Mouse (Mus musculus): ENCODE measurements around the gene Tent5c. TPM values are rescaled to one million over a fixed set of nuclear protein-coding genes. Genes with fewer than 3 reads are reported as not detected.

Gene Tent5c
- polyA plus RNA-seq, 1 experiment from 2014 or later = 3.2 TPM

DNA sequence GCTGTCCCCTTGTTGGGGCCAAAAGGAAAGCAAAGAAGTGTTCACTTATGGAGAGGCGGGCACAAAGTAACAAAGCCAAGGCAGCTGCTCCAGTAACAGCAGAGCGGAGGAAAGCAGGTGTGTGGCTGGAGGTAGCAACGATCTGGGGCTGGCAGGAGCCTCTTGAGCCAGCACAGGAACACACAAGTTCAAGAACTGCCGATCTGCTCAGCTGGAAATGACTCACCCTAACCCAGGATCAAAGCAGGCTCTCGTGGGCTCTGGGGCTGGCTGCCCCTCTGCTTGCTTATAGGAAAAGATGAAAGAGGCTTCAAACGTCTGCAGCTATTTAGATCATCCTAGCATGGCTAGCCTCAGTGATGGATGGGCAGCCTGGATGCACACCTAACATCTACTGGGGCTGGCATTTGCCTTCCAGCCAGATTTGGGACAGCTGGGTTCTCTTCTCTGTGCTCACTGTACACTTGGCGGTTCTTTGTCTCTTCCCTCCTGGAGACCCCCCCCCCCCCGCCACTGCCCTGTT is 14.1 kb downstream of the Tent5c start:
- 31% methylated on average over 8 of the region's 8 CpGs for WGBS
- DNase-seq (ENCODE audit: low spot score) = no peak

GRCm38 (mm10) chr3:100474536-100474935 is 14.6 kb downstream of the Tent5c start:
- Histone ChIP-seq H3K27ac (no peak overlapping the region), H3K9me3 (ENCODE audit: control insufficient read depth, low read length) (no peaks in the 10 kb centered on the region), H3K36me3 (replicated peaks; ENCODE audit: control insufficient read depth, insufficient read depth) (no peaks in the 10 kb centered on the region), H3K4me2 (replicated peaks) (no peak overlapping the region), H3K4me1 (replicated peaks; ENCODE audit: control insufficient read depth, insufficient read depth, low read length) (peaks cover 5% of the 10 kb centered on the region; the same call in 1 of the 2 replicates), H3K9ac (no peak overlapping the region), H3K4me3 (replicated peaks; ENCODE audit: low read length) (no peak overlapping the region), H3K27me3 (ENCODE audit: control insufficient read depth, insufficient read depth, low read length) (no peaks in the 10 kb centered on the region)
- WGBS = 25% methylated on average over 7 of the region's 7 CpGs
- ATAC-seq (ENCODE audit: low FRiP score) = peak; percentile 60; the same call in 1 of the 2 replicates
- no peak for DNase-seq (ENCODE audit: low spot score)

More for the DNA sequence above, 14.1 kb downstream of the Tent5c start:
- Histone ChIP-seq H3K4me3 (replicated peaks; ENCODE audit: low read length) (no peak overlapping the region), H3K27ac (no peak overlapping the region), H3K4me2 (replicated peaks) (no peak overlapping the region), H3K27me3 (ENCODE audit: control insufficient read depth, insufficient read depth, low read length) (no peaks in the 10 kb centered on the region), H3K4me1 (replicated peaks; ENCODE audit: control insufficient read depth, insufficient read depth, low read length) (peaks cover 5% of the 10 kb centered on the region; the same call in 1 of the 2 replicates), H3K9ac (no peak overlapping the region), H3K36me3 (replicated peaks; ENCODE audit: control insufficient read depth, insufficient read depth) (no peaks in the 10 kb centered on the region), H3K9me3 (ENCODE audit: control insufficient read depth, low read length) (no peaks in the 10 kb centered on the region)
- no peak; the same call in 1 of the 2 replicates for ATAC-seq (ENCODE audit: low FRiP score)

DNA sequence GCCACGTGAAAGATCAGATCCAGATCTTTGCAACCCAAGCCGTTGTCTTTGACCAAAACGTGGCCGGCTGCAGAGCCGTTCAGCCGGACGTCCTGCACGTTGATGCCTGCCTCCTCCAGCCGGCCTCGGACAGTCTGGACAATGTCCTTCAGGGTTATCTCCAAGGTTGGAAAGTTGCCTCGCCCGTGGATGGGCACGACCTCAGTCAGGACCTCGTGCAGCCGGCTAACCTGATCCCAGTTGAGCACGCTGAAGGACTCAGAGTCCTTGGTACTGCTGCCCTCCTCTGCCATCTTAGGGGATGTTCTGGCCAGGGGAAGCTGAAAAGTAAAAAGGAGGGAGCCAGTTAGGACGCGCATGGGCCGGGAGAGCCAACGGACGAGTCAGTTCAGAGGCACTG is 16.0 kb downstream of the Tent5c start:
- Histone ChIP-seq H3K27ac (no peak overlapping the region), H3K27me3 (ENCODE audit: control insufficient read depth, insufficient read depth, low read length) (no peaks in the 10 kb centered on the region), H3K4me3 (replicated peaks; ENCODE audit: low read length) (no peak overlapping the region), H3K4me2 (replicated peaks) (no peak overlapping the region), H3K9me3 (ENCODE audit: control insufficient read depth, low read length) (no peaks in the 10 kb centered on the region), H3K9ac (no peak overlapping the region), H3K36me3 (replicated peaks; ENCODE audit: control insufficient read depth, insufficient read depth) (no peaks in the 10 kb centered on the region), H3K4me1 (replicated peaks; ENCODE audit: control insufficient read depth, insufficient read depth, low read length) (peaks cover 5% of the 10 kb centered on the region; the same call in 1 of the 2 replicates)
- DNase-seq (ENCODE audit: low spot score) (no peak), ATAC-seq (ENCODE audit: low FRiP score) (no peak)
- WGBS = 88% methylated on average over 21 of the region's 21 CpGs

DNA sequence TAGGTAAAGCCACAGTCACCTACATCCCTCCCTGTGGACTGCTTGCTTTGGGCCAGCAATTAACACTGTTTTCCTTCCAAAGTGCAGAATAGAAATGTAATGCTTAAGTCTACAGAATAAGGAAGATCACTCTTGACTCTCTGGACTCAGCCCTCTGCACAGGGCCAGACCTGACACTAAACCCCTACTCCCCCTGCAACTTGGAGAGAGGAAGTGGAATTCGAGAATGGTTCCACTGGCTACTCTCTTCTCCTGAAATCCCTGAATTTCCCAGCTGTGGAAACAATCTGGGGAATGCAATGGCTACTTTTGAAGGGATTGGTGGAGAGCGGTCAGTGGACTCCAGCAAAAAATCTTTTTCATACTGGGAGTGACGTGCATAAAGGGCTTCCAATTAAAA is 18.2 kb downstream of the Tent5c start:
- DNase-seq (ENCODE audit: low spot score) = no peak
- Histone ChIP-seq H3K27ac (no peak overlapping the region), H3K4me3 (replicated peaks; ENCODE audit: low read length) (no peak overlapping the region), H3K27me3 (ENCODE audit: control insufficient read depth, insufficient read depth, low read length) (no peaks in the 10 kb centered on the region), H3K36me3 (replicated peaks; ENCODE audit: control insufficient read depth, insufficient read depth) (no peaks in the 10 kb centered on the region), H3K9ac (no peak overlapping the region), H3K4me1 (replicated peaks; ENCODE audit: control insufficient read depth, insufficient read depth, low read length) (peaks cover 5% of the 10 kb centered on the region; the same call in 1 of the 2 replicates), H3K9me3 (ENCODE audit: control insufficient read depth, low read length) (no peaks in the 10 kb centered on the region), H3K4me2 (replicated peaks) (no peak overlapping the region)
- no peak for ATAC-seq (ENCODE audit: low FRiP score)
- WGBS = 71% methylated on average over 3 of the region's 3 CpGs

DNA sequence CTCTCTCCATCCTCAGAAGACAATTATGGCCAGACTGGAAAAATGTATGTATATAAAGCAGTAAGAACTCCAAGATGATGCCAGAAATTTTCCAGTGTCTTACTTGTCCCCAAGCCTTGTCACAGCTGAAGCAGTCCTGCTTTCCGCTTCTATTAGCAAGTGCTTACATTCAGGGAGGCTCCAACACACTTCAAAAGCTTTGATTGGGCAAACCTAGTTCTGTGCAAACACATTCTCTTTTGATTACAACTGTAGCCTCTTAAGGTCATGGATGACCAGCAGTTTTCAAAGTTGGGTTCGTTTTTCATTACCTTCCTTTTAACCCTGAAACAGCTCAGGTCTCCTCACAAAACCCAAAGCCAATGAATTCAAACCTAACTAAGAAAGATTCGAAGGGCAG is 19.0 kb downstream of the Tent5c start:
- Histone ChIP-seq H3K9me3 (ENCODE audit: control insufficient read depth, low read length) (no peaks in the 10 kb centered on the region), H3K36me3 (replicated peaks; ENCODE audit: control insufficient read depth, insufficient read depth) (no peaks in the 10 kb centered on the region), H3K27me3 (ENCODE audit: control insufficient read depth, insufficient read depth, low read length) (no peaks in the 10 kb centered on the region), H3K9ac (no peak overlapping the region), H3K4me1 (replicated peaks; ENCODE audit: control insufficient read depth, insufficient read depth, low read length) (peaks cover 5% of the 10 kb centered on the region; the same call in 1 of the 2 replicates), H3K4me3 (replicated peaks; ENCODE audit: low read length) (no peak overlapping the region), H3K27ac (no peak overlapping the region), H3K4me2 (replicated peaks) (no peak overlapping the region)
- ATAC-seq (ENCODE audit: low FRiP score) (no peak), DNase-seq (ENCODE audit: low spot score) (no peak)
- WGBS = 85% methylated on average over 3 of the region's 3 CpGs

DNA sequence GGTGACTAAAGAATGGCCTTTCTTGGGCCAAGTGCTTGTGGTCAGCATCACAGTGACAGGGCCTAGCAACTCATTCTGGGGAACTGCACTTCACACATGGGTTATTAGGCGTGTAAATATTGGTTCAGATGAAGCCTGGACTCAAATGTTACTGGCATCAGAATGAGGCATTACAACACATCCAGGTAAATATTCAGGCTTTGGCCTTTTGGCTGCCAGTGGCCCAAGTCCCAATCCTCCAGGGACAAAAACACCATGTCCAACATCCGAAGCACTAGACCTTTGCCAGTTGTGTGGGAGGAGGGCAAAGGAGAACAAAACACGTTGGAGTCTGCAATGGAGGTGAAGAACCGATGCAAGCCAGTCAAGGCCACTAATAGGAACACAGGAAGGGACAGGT is 22.6 kb downstream of the Tent5c start:
- H3K4me1 ChIP-seq (replicated peaks; ENCODE audit: control insufficient read depth, insufficient read depth, low read length) = peaks cover 15% of the 10 kb centered on the region
- ATAC-seq (ENCODE audit: low FRiP score) = no peak
- H3K9ac ChIP-seq = no peak overlapping the region
- no peaks in the 10 kb centered on the region for H3K27me3 ChIP-seq (ENCODE audit: control insufficient read depth, insufficient read depth, low read length)
- H3K9me3 ChIP-seq (ENCODE audit: control insufficient read depth, low read length) = no peaks in the 10 kb centered on the region
- no peak overlapping the region for H3K4me3 ChIP-seq (replicated peaks; ENCODE audit: low read length)
- H3K4me2 ChIP-seq (replicated peaks) = no peak overlapping the region
- no peaks in the 10 kb centered on the region for H3K36me3 ChIP-seq (replicated peaks; ENCODE audit: control insufficient read depth, insufficient read depth)
- H3K27ac ChIP-seq = no peak overlapping the region
- WGBS = 87% methylated on average over 4 of the region's 4 CpGs
- no peak for DNase-seq (ENCODE audit: low spot score)

DNA sequence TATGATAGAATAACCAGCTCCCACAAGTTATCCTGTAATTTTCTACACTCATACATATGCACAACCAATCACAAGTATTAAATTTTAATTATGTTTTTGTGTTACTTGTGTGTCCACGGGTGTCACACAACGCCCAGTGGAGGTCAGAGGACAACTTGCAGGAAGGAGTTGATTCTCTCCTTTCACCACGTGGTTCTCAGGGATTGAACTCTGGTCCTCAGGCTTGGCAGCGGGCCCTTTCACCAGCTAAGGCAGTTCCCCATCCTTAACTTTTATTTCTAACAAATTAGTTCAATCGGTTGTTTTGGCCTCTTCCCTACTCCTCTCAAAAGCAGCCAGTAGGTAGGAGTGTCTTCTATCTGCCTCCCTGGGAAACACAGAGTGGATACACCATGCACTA is 24.5 kb downstream of the Tent5c start:
- Histone ChIP-seq H3K4me3 (replicated peaks; ENCODE audit: low read length) (no peak overlapping the region), H3K9ac (no peak overlapping the region), H3K9me3 (ENCODE audit: control insufficient read depth, low read length) (no peaks in the 10 kb centered on the region), H3K27ac (no peak overlapping the region), H3K27me3 (ENCODE audit: control insufficient read depth, insufficient read depth, low read length) (no peaks in the 10 kb centered on the region), H3K4me2 (replicated peaks) (no peak overlapping the region), H3K4me1 (replicated peaks; ENCODE audit: control insufficient read depth, insufficient read depth, low read length) (peaks cover 15% of the 10 kb centered on the region), H3K36me3 (replicated peaks; ENCODE audit: control insufficient read depth, insufficient read depth) (no peaks in the 10 kb centered on the region)
- ATAC-seq (ENCODE audit: low FRiP score) (no peak), DNase-seq (ENCODE audit: low spot score) (no peak)
- WGBS = 94% methylated on average over 5 of the region's 5 CpGs

DNA sequence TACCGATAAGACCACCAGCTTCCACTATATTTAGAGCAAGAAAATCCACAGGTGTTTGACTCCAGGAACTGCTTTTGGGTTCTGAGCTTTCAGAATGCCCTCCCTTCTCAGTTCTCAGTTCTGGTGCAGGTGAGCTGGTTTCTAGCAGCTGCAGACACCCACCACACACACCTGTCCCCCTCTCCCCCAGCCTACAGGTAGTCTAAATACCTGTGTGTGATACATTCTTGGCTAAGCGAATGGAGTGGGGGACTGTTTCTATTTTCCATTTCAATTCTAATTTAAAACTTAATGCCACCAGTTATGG is 25.2 kb downstream of the Tent5c start:
- Histone ChIP-seq H3K4me1 (replicated peaks; ENCODE audit: control insufficient read depth, insufficient read depth, low read length) (peaks cover 15% of the 10 kb centered on the region), H3K9ac (no peak overlapping the region), H3K4me2 (replicated peaks) (no peak overlapping the region), H3K27me3 (ENCODE audit: control insufficient read depth, insufficient read depth, low read length) (no peaks in the 10 kb centered on the region), H3K36me3 (replicated peaks; ENCODE audit: control insufficient read depth, insufficient read depth) (no peaks in the 10 kb centered on the region), H3K4me3 (replicated peaks; ENCODE audit: low read length) (no peak overlapping the region), H3K27ac (no peak overlapping the region), H3K9me3 (ENCODE audit: control insufficient read depth, low read length) (no peaks in the 10 kb centered on the region)
- ATAC-seq (ENCODE audit: low FRiP score) (no peak), DNase-seq (ENCODE audit: low spot score) (no peak)
- WGBS = 59% methylated on average over 2 of the region's 2 CpGs

DNA sequence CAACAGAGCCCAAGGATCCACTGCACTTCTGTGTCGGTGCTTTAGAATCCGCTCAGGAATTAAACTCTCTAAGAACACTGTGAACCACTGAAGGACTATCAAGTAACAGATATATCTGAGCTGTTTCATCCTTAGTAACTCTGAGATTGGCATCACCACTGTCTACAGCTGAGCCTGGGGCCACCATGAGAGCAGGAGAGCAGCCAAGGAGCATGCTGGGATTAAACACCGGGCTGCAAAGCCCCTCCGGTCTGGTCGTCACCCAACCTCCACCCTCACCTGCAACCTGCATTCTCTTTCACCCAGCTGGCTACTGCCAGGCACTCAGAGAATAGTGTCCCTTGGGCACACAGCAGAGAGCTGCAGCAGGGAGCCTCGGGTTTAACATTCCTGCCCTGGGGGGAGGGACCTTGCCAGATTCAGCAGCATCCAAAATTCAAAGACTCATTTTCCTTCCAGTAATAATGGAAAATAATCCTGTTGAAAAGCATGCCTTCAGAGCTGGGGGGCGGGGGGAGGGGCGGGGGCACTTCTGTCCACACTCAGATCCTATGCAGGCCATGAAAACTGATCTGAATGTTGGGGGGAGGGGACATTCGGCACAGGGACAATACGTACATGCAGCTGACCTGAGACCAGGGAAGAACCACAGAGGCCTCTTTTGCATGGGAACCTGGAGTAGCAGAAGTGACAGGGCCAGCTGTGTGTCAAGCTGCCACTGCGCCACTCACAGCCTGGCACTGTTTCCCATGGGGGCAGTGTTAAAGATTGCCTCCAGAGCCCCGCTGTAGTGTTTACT is 25.8 kb downstream of the Tent5c start:
- H3K9ac ChIP-seq = no peak overlapping the region
- H3K27me3 ChIP-seq (ENCODE audit: control insufficient read depth, insufficient read depth, low read length) = no peaks in the 10 kb centered on the region
- no peaks in the 10 kb centered on the region for H3K9me3 ChIP-seq (ENCODE audit: control insufficient read depth, low read length)
- ATAC-seq (ENCODE audit: low FRiP score) (0 out of 2 replicates have a peak, but pooled peaks have one; percentile 25), DNase-seq (ENCODE audit: low spot score) (no peak)
- H3K4me1 ChIP-seq (replicated peaks; ENCODE audit: control insufficient read depth, insufficient read depth, low read length) = peaks cover 15% of the 10 kb centered on the region
- no peak overlapping the region for H3K27ac ChIP-seq
- WGBS = 32% methylated on average over 12 of the region's 12 CpGs
- no peak overlapping the region for H3K4me3 ChIP-seq (replicated peaks; ENCODE audit: low read length)
- H3K4me2 ChIP-seq (replicated peaks) = no peak overlapping the region
- no peaks in the 10 kb centered on the region for H3K36me3 ChIP-seq (replicated peaks; ENCODE audit: control insufficient read depth, insufficient read depth)
